Mouse (Mus musculus) forelimb bud, embryonic 11.5 days (tissue): ENCODE data around the gene Chrm3.
A peak's percentile ranks its signal among the peaks of the same experiment; 100 is the strongest.
"Not testable (repeated sequence)": the region's sequence is repeated elsewhere in the genome, so short reads cannot be mapped to it uniquely, and the experiment has no call there.

Source experiments
- DNase-seq: peaks from one replicate; pipeline ENCODE4 v3.0.0-alpha.2; 2012; ENCODE audit warnings: low read depth, low spot score

The Chrm3 gene

GRCm38 (mm10) chr13:10360777-10361176, at the start of gene Chrm3:
TSS of gene Chrm3 (minus strand) at chr13:10360847.
- peak; percentile 35 for DNase-seq

- no peak for DNase-seq
Measured at GRCm38 (mm10) chr13:10394364-10394763, 33.7 kb upstream of the Chrm3 start.

DNA sequence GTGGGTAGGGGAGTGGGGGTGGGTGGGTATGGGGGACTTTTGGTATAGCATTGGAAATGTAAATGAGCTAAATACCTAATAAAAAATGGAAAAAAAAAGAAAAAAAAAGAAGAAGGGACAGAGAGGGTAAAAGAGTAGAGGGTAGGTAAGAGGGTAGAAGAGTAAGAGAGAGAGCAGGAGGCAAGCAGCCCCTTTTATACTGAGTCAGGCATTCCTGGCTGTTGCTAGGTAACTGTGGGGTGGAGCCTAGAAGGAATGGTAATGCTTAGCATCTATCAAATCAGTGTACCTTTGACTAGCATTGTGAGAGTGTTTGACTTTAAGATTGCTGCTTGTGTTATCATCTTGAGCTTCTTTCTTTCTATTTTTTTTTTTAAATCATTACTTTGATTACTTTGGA, 14.8 kb upstream of the Chrm3 start:
- not testable (repeated sequence) for DNase-seq

- no peak for DNase-seq
Measured at GRCm38 (mm10) chr13:10360199-10360694, 400 bp downstream of the Chrm3 start.

DNA sequence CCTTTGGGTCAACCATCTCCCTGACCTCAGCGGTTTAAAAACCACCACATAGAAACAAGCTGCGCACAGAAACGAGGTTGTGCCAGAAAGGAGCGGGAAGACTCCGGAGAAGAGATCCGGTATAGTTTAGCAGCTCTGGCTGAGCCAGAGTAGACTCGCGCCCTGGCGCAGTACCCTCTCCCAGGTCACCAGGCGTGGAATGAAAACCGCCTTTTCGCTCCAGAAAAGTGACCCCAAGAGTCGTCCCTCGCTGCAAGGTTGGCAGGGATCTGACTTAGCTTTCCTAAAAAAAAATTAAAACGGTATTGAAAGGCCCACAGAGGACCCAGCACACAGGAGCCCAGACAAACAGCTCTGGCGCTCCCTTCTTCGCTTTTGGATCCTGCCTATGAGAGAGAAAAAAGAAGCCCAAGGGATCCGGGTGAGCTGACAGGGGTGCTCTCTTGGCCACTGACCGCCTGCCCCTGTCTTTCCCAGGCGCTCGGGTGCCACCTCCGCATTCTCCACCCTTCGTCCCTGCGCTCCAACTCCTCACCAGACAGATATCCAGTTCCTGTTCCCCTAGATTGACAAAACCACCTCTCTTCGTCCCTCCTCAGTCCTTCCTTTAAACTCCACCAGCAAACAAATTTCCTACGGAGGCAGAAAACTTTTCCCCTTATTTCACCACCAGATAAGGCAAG, 990 bp downstream of the Chrm3 start:
- DNase-seq, result no peak

DNA sequence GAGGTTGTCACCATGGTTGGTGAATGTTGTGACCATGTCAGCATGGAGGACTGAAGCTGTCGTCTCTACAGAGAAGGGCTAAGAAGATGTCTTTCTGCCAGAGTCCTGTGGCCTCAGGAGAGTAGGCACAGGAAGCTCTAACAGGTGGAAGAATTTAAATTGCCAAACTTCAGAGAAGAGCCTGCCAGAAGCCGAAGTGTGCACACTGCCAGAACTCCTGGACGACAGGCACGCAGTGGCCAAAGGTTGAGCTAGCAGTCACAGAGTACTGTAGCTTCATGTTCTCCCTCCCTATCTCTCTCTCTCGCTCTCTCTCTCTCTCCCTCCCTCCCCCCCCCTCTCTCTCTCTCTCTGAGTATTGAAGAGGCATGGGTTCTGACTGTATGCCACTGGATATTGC, 4.9 kb downstream of the Chrm3 start:
- no peak for DNase-seq

DNA sequence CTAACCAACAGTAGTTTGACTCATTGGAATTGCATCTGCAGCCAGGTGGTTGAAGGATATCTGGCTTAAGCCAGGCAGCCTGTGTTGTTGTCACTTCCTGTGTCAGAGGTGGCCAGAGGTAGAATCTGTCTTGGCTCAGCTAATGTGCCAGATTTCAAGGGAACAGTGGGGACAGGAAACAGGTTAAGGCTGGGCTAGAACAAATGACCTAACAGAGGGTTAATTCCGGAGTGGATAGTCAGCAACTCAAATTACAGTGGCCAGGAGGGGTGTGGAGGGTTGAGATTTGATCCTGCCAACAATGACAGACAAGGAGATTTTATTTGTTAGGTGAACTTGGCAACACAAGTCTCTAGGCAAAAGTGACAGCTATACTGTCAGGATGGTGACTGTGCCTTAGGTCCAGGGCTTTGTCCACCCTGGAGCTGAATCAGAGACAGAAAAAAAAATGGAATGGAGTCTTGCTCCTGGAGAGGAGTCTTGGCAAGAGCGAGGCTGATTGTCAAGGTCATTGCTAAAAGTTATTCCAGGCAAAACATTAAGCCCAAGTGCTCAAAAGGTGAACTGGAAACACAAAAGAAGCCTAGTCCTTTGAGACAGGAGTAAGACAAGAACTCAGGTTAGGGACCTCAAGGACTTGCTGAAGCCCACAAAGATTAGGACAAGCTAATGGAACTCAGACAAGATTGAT, 5.6 kb downstream of the Chrm3 start:
- no peak for DNase-seq

- DNase-seq, result no peak
Measured at GRCm38 (mm10) chr13:10352141-10352540, 8.5 kb downstream of the Chrm3 start.

GRCm38 (mm10) chr13:10344362-10344761, 16.3 kb downstream of the Chrm3 start:
- no peak for DNase-seq

GRCm38 (mm10) chr13:10335558-10335957, 25.1 kb downstream of the Chrm3 start:
- DNase-seq, result no peak

GRCm38 (mm10) chr13:10332762-10333161, 27.9 kb downstream of the Chrm3 start:
- no peak for DNase-seq

GRCm38 (mm10) chr13:10309811-10310210, 50.8 kb downstream of the Chrm3 start:
- no peak for DNase-seq

DNA sequence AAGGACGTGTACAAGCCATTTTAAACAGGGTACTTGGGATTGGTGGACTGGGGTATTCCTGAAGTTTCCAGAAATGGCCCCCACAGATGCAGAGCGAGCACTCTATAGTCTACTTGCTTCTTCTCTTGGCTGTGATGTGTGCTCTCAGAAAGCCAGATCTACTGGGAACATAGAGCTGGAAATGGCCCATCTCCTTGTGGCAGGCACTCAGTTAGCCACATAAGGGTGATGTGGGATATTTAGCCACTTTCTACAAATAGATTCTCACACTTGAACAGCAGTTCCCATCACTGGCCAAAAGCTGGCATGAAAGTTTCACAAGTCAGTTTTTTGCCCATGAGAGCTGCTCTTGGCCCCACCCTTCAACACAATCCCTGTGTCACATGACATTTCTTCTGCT, 65.5 kb downstream of the Chrm3 start:
- DNase-seq, result no peak

- DNase-seq, result no peak
Measured at GRCm38 (mm10) chr13:10284331-10284730, 76.3 kb downstream of the Chrm3 start.

DNA sequence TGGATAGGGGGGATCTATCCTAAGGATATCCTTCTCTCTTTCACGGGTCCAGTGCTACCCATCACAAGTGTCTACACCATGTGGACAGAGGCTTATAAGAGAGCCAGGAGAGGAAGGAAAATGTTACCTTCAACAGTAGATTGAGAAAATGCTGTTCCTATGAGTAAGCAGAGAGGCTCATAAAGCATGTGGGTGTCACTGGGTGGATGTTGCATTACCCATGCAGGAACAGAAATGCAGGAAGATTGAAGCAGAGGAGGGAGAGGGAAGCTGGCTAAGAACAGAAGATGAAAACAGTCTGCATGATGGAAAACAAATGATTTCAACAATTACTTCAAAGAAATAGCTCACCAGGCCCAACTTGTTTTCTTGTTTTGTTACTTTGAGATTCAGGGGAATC, 85.7 kb downstream of the Chrm3 start:
- no peak for DNase-seq

- DNase-seq, result no peak
Measured at GRCm38 (mm10) chr13:10263784-10264183, 96.9 kb downstream of the Chrm3 start.

DNA sequence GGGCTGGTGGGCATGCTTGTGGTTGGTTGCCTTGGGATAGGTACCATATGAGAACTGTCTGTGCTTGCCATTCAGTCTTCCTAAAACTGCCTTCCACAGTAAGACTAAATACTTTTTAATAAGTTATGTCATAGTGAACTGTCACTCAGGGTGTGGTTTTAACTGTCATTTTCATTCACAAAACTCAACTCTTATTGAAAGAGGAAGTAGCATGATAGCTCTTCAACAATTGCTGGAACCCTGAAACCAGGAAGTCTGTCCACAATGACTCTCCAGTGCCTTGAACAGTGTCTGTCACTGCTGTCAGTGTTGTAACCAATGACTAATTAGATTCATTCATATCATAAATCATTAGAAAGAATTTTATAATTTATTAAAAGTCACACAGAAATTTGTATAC, 107.6 kb downstream of the Chrm3 start:
- DNase-seq, result no peak

DNA sequence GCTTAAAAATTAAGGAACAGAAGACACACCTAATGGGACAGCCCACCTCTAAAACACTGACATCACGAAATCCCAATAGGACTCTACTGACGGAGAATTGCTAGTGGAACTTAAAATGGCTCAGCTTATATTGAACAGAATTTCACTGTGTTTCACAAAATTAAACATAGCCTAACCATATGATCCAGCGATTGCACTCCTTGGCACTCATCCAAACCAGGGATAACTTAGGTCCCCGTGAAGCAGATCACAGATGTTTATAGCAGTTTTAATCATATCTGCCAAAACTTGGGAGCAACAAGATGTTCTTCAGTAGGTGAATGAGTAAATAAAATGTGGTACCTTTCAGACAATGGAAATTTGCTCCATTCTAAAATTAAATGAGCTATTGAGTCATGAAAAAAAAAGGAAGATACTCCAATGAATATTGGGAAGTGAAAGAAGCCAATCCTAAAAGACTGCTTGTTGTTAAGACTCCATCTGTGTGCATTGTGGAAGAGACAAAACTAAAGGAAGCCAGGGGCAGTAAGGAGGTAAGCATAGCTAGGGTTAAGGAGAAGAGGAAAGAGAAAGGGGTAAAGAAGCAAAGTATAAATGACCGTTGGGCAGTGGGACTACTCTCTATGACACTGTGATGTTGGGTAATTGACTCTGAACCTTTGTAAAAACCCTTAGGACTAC, 109.0 kb downstream of the Chrm3 start:
- no peak for DNase-seq

DNA sequence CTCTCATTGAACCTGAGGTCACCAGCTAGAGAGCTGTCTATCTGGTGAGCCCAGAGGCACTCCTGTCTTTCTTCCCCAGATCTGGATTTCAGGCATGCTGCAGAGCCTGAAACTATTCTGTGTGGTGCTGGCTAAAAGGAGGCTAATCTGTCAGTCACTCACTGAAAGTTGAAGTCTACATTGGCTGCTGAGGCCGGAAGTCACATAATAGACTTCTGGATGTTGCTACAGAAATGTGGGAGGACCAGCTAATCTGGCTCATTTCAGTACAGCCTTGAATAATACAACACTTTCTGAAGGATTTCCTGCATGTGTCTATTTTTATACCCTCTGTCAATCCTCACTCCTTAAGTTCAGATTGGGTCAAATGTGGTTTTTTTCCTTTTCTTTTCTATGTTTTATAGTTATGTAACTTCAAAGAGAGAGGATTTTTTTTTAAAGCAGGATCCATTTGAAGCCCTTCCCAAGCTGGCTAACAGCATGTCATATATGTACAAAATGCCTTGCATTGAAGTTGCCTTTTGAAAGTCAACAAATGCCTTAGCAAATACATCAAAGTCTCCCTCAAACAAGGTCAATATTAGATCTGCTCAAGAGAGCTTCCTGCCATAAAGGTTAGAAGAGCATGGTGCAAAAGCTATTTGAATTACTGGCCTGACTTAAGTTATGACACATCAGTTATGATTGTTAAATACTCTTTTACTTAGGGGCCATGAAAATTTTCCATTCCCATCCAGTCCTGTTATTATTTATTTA, 116.2 kb downstream of the Chrm3 start:
- no peak for DNase-seq

- no peak for DNase-seq
Measured at GRCm38 (mm10) chr13:10240238-10240637, 120.4 kb downstream of the Chrm3 start.

DNA sequence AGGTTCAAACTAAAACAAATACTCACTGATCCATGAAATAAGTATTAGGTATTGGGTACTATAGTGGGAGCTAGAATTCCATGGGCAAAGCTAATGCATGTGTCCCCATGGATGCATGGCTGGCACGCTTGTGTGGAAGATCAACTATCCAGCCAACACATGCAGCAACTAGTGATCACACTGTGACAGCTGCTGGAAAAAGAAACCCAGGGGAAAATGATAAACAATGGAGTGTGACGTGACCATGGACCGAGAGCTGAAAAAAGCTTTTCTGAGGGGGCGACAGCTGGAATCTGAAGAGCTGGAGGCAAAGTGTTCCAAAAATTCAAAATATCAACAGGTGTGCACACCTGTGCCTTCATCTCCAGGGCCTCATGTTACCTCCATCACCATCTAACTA, 120.8 kb downstream of the Chrm3 start:
- no peak for DNase-seq

DNA sequence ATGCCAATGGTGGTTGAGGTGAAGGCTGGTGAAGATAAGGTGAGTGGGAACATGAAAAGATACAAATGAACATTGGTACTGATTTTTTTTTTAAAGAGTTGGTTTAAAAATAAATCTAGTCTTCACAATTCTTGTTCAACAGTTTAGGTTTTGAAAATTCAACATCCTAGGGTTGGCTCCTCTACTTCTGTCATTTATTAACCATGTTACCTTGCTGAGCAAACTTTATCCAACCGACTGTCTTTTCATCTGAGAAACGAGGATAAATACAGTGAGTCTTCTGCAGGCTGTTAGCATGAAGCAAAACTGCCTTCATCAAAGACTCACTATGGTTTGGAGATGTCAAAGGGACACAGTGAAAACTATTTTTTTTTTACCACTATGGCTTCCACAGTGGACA, 123.0 kb downstream of the Chrm3 start:
- DNase-seq, result no peak
